Mouse (Mus musculus) CH12.LX (cell line): Measurements from ENCODE around the gene Gm21962. TPM values are rescaled to one million over a fixed set of nuclear protein-coding genes. Genes with fewer than 3 reads are reported as not detected.

Experiments
- DNase-seq: peaks from one replicate; pipeline ENCODE4 v3.0.0-alpha.2; 2013; ENCODE audit errors: extremely low read depth
- H3K27ac ChIP-seq: 2 replicates; pipeline ENCODE4 v1.5.1; 2012; ENCODE audit warnings: low read depth, mild to moderate bottlenecking, control low read depth, moderate library complexity; ENCODE audit not compliant: insufficient read depth
- H3K27me3 ChIP-seq: replicated peaks from 2 replicates; pipeline ENCODE3; 2012; ENCODE audit warnings: inconsistent platforms
- H3K36me3 ChIP-seq, 2 experiments: replicated peaks in 1 of 2; 2 replicates each; pipeline versions ENCODE3 to v1.6.1; 2012; ENCODE audit warnings: inconsistent platforms in 1 of 2, low read length in 1 of 2, mild to moderate bottlenecking in 1 of 2, mixed read lengths in 1 of 2, moderate library complexity in 1 of 2; ENCODE audit not compliant: control insufficient read depth in 1 of 2, insufficient read depth in 1 of 2
- H3K4me1 ChIP-seq, 2 experiments: 2 replicates each; pipeline ENCODE4 v1.6.1; 2012; ENCODE audit warnings: inconsistent platforms in 1 of 2, moderate library complexity in 1 of 2; ENCODE audit not compliant: insufficient read depth in 2 of 2, control insufficient read depth in 1 of 2
- H3K4me2 ChIP-seq: 2 replicates; pipeline ENCODE4 v1.6.1; 2012; ENCODE audit warnings: low read depth, mild to moderate bottlenecking, control low read depth; ENCODE audit not compliant: poor library complexity, insufficient read depth, severe bottlenecking
- H3K4me3 ChIP-seq, 3 experiments: fragments of 150-350 bp in 1 of 3; sonication (generic) in 1 of 3; replicated peaks in 1 of 3; 2 replicates each; pipeline versions ENCODE3 to v1.5.1; 2011 to 2012; ENCODE audit warnings: low read depth in 2 of 3, low read length in 2 of 3, mild to moderate bottlenecking in 2 of 3, moderate library complexity in 2 of 3, control low read depth in 1 of 3, improper control_type of control experiment in 1 of 3, inconsistent platforms in 1 of 3, mixed read lengths in 1 of 3; ENCODE audit not compliant: poor library complexity in 1 of 3
- H3K79me2 ChIP-seq: replicated peaks from 2 replicates; pipeline ENCODE4 v1.6.1; 2012; ENCODE audit warnings: mild to moderate bottlenecking, moderate library complexity; ENCODE audit not compliant: control insufficient read depth, poor library complexity, insufficient read depth, severe bottlenecking; ENCODE audit errors: extremely low read depth
- H3K9ac ChIP-seq: 2 replicates; pipeline ENCODE4 v1.6.1; 2012; ENCODE audit warnings: low read depth, mild to moderate bottlenecking, control low read depth, moderate library complexity; ENCODE audit not compliant: insufficient read depth
- H3K9me3 ChIP-seq: replicated peaks from 2 replicates; pipeline ENCODE3; 2012; ENCODE audit warnings: low read length, inconsistent platforms, mixed read lengths
- BHLHE40 ChIP-seq: IDR thresholded peaks from 2 replicates; pipeline ENCODE4 v1.6.1; 2011; ENCODE audit warnings: mild to moderate bottlenecking, low read depth, low read length, improper control_type of control experiment
- CHD1 ChIP-seq: IDR thresholded peaks from 2 replicates; pipeline ENCODE4 v1.6.1; 2012; ENCODE audit warnings: low read depth, low read length, improper control_type of control experiment, inconsistent platforms
- CHD2 ChIP-seq: IDR thresholded peaks from 2 replicates; pipeline ENCODE4 v1.6.1; 2011; ENCODE audit warnings: low read length, improper control_type of control experiment
- E2F4 ChIP-seq: IDR thresholded peaks from 2 replicates; pipeline ENCODE4 v1.6.1; 2011; ENCODE audit warnings: low read depth, low read length, improper control_type of control experiment; ENCODE audit not compliant: insufficient replicate concordance
- HCFC1 ChIP-seq: IDR thresholded peaks from 2 replicates; pipeline ENCODE4 v1.6.1; 2012; ENCODE audit warnings: low read depth, mild to moderate bottlenecking, inconsistent platforms, low read length, improper control_type of control experiment
- JUN ChIP-seq: IDR thresholded peaks from 2 replicates; pipeline ENCODE4 v1.6.1; 2011; ENCODE audit warnings: low read depth, mild to moderate bottlenecking, low read length, improper control_type of control experiment, moderate library complexity; ENCODE audit not compliant: insufficient read depth
- MAZ ChIP-seq: IDR thresholded peaks from 2 replicates; pipeline ENCODE4 v1.6.1; 2012; ENCODE audit warnings: low read depth, mild to moderate bottlenecking, inconsistent platforms, low read length, improper control_type of control experiment, moderate library complexity
- NRF1 ChIP-seq: IDR thresholded peaks from 2 replicates; pipeline ENCODE4 v1.6.1; 2014; ENCODE audit warnings: low read depth, mild to moderate bottlenecking, inconsistent platforms, low read length, improper control_type of control experiment, moderate library complexity
- PAX5 ChIP-seq: IDR thresholded peaks from 2 replicates; pipeline ENCODE4 v1.6.1; 2012; ENCODE audit warnings: low read length, inconsistent platforms, mixed read lengths
- RAD21 ChIP-seq: IDR thresholded peaks from 2 replicates; pipeline ENCODE4 v1.6.1; 2011; ENCODE audit warnings: low read depth, mild to moderate bottlenecking, low read length, improper control_type of control experiment, moderate library complexity
- RCOR1 ChIP-seq: conservative IDR thresholded peaks from 2 replicates; pipeline ENCODE4 v1.6.1; 2012; ENCODE audit warnings: low read depth, mild to moderate bottlenecking, inconsistent platforms, low read length, improper control_type of control experiment
- SIN3A ChIP-seq: IDR thresholded peaks from 2 replicates; pipeline ENCODE4 v1.6.1; 2012; ENCODE audit warnings: low read length, improper control_type of control experiment, inconsistent platforms
- TCF12 ChIP-seq: IDR thresholded peaks from 2 replicates; pipeline ENCODE4 v1.6.1; 2014; ENCODE audit warnings: low read depth, mild to moderate bottlenecking, inconsistent platforms, low read length, improper control_type of control experiment
- ZMIZ1 ChIP-seq: IDR thresholded peaks from 2 replicates; pipeline ENCODE4 v1.6.1; 2012; ENCODE audit warnings: low read depth, mild to moderate bottlenecking, inconsistent platforms, low read length, improper control_type of control experiment
- dilution Hi-C: fragments of 300-500 bp; cut with MboI; formaldehyde crosslinking; loops from 2 replicates; pipeline ENCODE4 v1.14.3; 2020; ENCODE audit warnings: low sequenced_read_pairs; ENCODE audit not compliant: extremely low pct_unique_long_range_greater_than_20kb, extremely low pct_ligation_motif_present
- in situ Hi-C: fragments of 300-500 bp; cut with MboI; formaldehyde crosslinking; loops from 3 replicates; pipeline ENCODE4 v1.14.3; 2019; ENCODE audit warnings: low sequenced_read_pairs, low pct_ligation_motif_present, low pct_unique_long_range_greater_than_20kb, mixed read lengths
- polyA plus RNA-seq: library from polyadenylated mRNA; unstranded; fragments of >175 nt; gene quantifications from 2 replicates; pipeline ENCODE4 v1.2.1, GENCODE M21; 2012; ENCODE audit warnings: low read depth; ENCODE audit not compliant: insufficient read length
- total RNA-seq, 2 experiments: library from RNA; depleted of rRNA; stranded (reverse); fragments of 300-350 nt in 1 of 2; fragments of >200 nt in 1 of 2; gene quantifications; 2 replicates each; pipeline ENCODE4 v1.2.3; 2012 to 2014

The Gm21962 gene
- total and polyA plus RNA-seq, 3 experiments = not detected

GRCm38 (mm10) chr3:137644947-137645346, 26.4 kb upstream of the Gm21962 start:
- H3K27ac ChIP-seq = no peak overlapping the region
- no peak for DNase-seq
- H3K27me3 ChIP-seq = no peaks in the 10 kb centered on the region
- no peaks in the 10 kb centered on the region for H3K79me2 ChIP-seq
- H3K36me3 ChIP-seq = no peaks in the 10 kb centered on the region
- H3K4me3 ChIP-seq = no peak overlapping the region
- H3K4me2 ChIP-seq = no peak overlapping the region
- dilution Hi-C loops = no loop called here
- no peak overlapping the region for H3K9ac ChIP-seq
- no peaks in the 10 kb centered on the region for H3K9me3 ChIP-seq
- peaks cover 11 to 54% of the 10 kb centered on the region in 2 experiments for H3K4me1 ChIP-seq
- TF ChIP-seq JUN (no peak), SIN3A (no peak), ZMIZ1 (no peak), RCOR1 (no peak), E2F4 (no peak), MAZ (no peak), PAX5 (no peak), RAD21 (no peak), BHLHE40 (no peak), HCFC1 (no peak), CHD2 (no peak)
- in situ Hi-C loops = no loop called here

GRCm38 (mm10) chr3:137647427-137648100, 23.8 kb upstream of the Gm21962 start:
- TF ChIP-seq TCF12 = no peak
- TF ChIP-seq CHD2 = no peak
- no peak for TF ChIP-seq NRF1
- no peak for TF ChIP-seq SIN3A
- no peak for TF ChIP-seq CHD1
- H3K79me2 ChIP-seq = no peaks in the 10 kb centered on the region
- in situ Hi-C loops (no loop called here), dilution Hi-C loops (no loop called here)
- no peak for DNase-seq
- no peaks in the 10 kb centered on the region for H3K36me3 ChIP-seq
- no peaks in the 10 kb centered on the region for H3K27me3 ChIP-seq
- H3K9ac ChIP-seq = no peak overlapping the region
- H3K4me1 ChIP-seq = peaks cover 11 to 50% of the 10 kb centered on the region in 2 experiments
- H3K27ac ChIP-seq = no peak overlapping the region
- no peak overlapping the region for H3K4me2 ChIP-seq
- H3K4me3 ChIP-seq = no peak overlapping the region
- H3K9me3 ChIP-seq = no peaks in the 10 kb centered on the region
